Mouse (Mus musculus): ENCODE results near the gene Nampt. TPM values are rescaled to one million over a fixed set of nuclear protein-coding genes. Genes with fewer than 3 reads are reported as not detected.

The Nampt gene
- polyA plus RNA-seq, 1 experiment from 2014 or later, result 28.1 TPM

DNA sequence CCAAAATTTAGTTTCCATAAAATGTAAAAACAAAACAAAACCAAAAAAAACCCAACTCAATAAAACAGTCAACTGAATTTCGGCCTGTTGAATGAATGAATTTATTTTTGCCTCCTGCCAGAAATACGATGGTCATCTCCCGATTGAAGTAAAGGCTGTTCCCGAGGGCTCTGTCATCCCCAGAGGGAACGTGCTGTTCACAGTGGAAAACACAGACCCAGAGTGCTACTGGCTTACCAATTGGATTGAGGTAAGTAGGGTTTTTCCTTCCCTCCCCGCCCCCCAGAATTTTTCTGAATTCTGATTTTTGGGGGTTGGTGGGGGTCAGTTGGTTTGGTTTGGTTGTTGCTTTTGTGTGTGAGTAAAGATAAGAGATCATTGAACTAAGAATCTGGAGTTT, 15.4 kb downstream of the Nampt start:
- Histone ChIP-seq H3K27me3 (ENCODE audit: control insufficient read depth, insufficient read depth, low read depth, low read length) (no peaks in the 10 kb centered on the region), H3K9me3 (ENCODE audit: control insufficient read depth, low read length) (no peaks in the 10 kb centered on the region), H3K27ac (ENCODE audit: low read length) (peak overlapping the region; percentile 49; the same call in 1 of the 2 replicates), H3K4me3 (ENCODE audit: low read length) (no peak overlapping the region), H3K9ac (ENCODE audit: low read length) (no peak overlapping the region), H3K4me2 (ENCODE audit: low read depth, low read length) (no peak overlapping the region), H3K36me3 (ENCODE audit: control insufficient read depth, insufficient read depth, low read length) (peaks cover 12% of the 10 kb centered on the region), H3K4me1 (replicated peaks; ENCODE audit: control insufficient read depth, insufficient read depth, low read length) (0 out of 2 replicates have a peak, but pooled peaks cover 5% of the 10 kb centered on the region)
- no peak for ATAC-seq (ENCODE audit: low read depth)
- 78% methylated on average over 6 of the region's 6 CpGs for WGBS

DNA sequence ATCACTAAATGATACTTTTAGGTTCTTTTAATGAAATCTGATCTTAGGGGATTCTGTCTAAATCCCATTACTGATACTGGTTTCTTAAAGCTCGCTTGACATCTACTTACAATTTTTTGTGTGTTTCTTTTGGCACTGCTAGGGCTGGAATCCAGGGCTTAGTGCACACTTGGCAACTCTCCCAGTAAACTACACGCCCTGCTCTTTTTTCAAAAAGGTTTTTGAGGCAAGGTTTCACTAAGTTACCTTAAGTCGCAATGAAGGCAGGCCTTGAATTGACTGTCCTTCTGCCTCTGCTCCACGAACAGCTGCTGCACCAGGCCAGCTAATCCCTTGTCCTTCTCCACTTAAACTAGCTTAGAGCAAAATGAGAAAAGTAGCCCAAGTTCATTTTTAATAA, 15.9 kb downstream of the Nampt start:
- peaks cover 12% of the 10 kb centered on the region for H3K36me3 ChIP-seq (ENCODE audit: control insufficient read depth, insufficient read depth, low read length)
- WGBS, result 31% methylated on average over 4 of the region's 4 CpGs
- H3K4me3 ChIP-seq (ENCODE audit: low read length), result no peak overlapping the region
- H3K27ac ChIP-seq (ENCODE audit: low read length), result peak overlapping the region; percentile 31; the same call in 1 of the 2 replicates
- H3K4me2 ChIP-seq (ENCODE audit: low read depth, low read length), result no peak overlapping the region
- peak; percentile 28; the same call in 1 of the 2 replicates for ATAC-seq (ENCODE audit: low read depth)
- no peaks in the 10 kb centered on the region for H3K9me3 ChIP-seq (ENCODE audit: control insufficient read depth, low read length)
- 0 out of 2 replicates have a peak, but pooled peaks cover 5% of the 10 kb centered on the region for H3K4me1 ChIP-seq (replicated peaks; ENCODE audit: control insufficient read depth, insufficient read depth, low read length)
- no peak overlapping the region for H3K9ac ChIP-seq (ENCODE audit: low read length)
- no peaks in the 10 kb centered on the region for H3K27me3 ChIP-seq (ENCODE audit: control insufficient read depth, insufficient read depth, low read depth, low read length)

DNA sequence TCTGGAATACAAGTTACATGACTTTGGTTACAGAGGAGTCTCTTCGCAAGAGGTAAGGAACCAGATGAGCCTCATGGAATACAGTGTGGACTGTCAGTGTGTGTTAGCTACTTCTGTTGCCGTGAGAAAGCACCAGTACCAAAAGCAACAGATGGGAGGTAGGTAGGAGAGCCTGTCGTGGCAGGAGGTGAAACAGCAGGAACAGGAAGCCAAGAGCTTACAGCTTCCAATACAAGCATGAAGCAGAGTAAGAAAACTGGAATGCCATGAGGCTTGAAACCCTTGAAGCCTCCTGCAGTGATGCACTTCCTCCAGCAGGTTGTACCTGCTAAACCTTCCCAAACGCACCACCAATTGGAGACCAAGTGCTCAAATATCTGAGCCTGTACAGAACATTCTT, 19.1 kb downstream of the Nampt start:
- Histone ChIP-seq H3K9ac (ENCODE audit: low read length) (no peak overlapping the region), H3K27me3 (ENCODE audit: control insufficient read depth, insufficient read depth, low read depth, low read length) (no peaks in the 10 kb centered on the region), H3K4me1 (replicated peaks; ENCODE audit: control insufficient read depth, insufficient read depth, low read length) (0 out of 2 replicates have a peak, but pooled peaks cover 5% of the 10 kb centered on the region), H3K9me3 (ENCODE audit: control insufficient read depth, low read length) (no peaks in the 10 kb centered on the region), H3K27ac (ENCODE audit: low read length) (no peak overlapping the region), H3K4me3 (ENCODE audit: low read length) (no peak overlapping the region), H3K36me3 (ENCODE audit: control insufficient read depth, insufficient read depth, low read length) (peaks cover 20% of the 10 kb centered on the region), H3K4me2 (ENCODE audit: low read depth, low read length) (no peak overlapping the region)
- 83% methylated on average over 4 of the region's 4 CpGs for WGBS
- no peak for ATAC-seq (ENCODE audit: low read depth)

DNA sequence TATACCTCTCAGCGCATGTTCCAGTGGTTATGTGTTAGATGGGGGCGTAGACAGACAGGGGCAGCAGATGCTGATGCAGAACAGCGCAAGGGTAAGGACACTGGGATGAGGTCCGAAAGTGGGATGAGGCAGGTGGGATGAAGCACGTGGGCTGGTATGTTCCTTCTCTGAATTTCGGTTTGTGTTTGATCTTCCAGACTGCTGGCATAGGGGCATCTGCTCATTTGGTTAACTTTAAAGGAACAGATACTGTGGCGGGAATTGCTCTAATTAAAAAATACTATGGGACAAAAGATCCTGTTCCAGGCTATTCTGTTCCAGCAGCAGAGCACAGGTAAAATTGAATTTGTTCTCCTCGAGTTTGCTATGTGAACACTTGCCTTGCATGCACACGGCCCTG, 19.6 kb downstream of the Nampt start:
- ATAC-seq (ENCODE audit: low read depth), result no peak
- 0 out of 2 replicates have a peak, but pooled peaks cover 5% of the 10 kb centered on the region for H3K4me1 ChIP-seq (replicated peaks; ENCODE audit: control insufficient read depth, insufficient read depth, low read length)
- H3K27ac ChIP-seq (ENCODE audit: low read length), result no peak overlapping the region
- H3K27me3 ChIP-seq (ENCODE audit: control insufficient read depth, insufficient read depth, low read depth, low read length), result no peaks in the 10 kb centered on the region
- H3K4me2 ChIP-seq (ENCODE audit: low read depth, low read length), result no peak overlapping the region
- WGBS, result 89% methylated on average over 9 of the region's 9 CpGs
- H3K9ac ChIP-seq (ENCODE audit: low read length), result no peak overlapping the region
- H3K4me3 ChIP-seq (ENCODE audit: low read length), result no peak overlapping the region
- H3K36me3 ChIP-seq (ENCODE audit: control insufficient read depth, insufficient read depth, low read length), result peaks cover 22% of the 10 kb centered on the region
- H3K9me3 ChIP-seq (ENCODE audit: control insufficient read depth, low read length), result no peaks in the 10 kb centered on the region

DNA sequence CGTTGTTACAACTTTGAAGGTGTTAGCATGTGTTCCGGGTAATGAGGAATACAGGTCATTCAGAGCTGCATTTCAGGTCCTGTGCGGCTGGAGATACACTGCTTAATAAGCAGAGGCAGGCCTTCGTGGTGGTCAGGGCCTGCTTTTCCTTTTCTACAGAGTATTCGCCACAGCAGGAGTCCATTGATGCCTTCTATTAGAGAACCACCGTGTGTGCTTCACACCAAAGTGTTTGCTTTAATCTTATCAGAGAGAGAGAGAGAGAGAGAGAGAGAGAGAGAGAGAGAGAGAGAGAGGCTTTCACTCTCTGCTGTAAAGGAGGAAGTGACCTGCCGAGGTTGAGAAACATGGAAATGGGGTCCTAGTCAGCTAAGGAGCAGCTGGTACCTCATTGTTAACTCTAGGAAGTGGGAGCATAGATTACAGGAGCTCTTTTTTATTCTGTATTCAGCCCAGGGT, 22.1 kb downstream of the Nampt start:
- H3K27ac ChIP-seq (ENCODE audit: low read length), result no peak overlapping the region
- H3K36me3 ChIP-seq (ENCODE audit: control insufficient read depth, insufficient read depth, low read length), result peaks cover 22% of the 10 kb centered on the region
- H3K4me1 ChIP-seq (replicated peaks; ENCODE audit: control insufficient read depth, insufficient read depth, low read length), result no peaks in the 10 kb centered on the region
- no peaks in the 10 kb centered on the region for H3K27me3 ChIP-seq (ENCODE audit: control insufficient read depth, insufficient read depth, low read depth, low read length)
- H3K4me2 ChIP-seq (ENCODE audit: low read depth, low read length), result no peak overlapping the region
- H3K9me3 ChIP-seq (ENCODE audit: control insufficient read depth, low read length), result no peaks in the 10 kb centered on the region
- ATAC-seq (ENCODE audit: low read depth), result peak; percentile 23; the same call in 1 of the 2 replicates
- WGBS, result 45% methylated on average over 7 of the region's 7 CpGs
- H3K9ac ChIP-seq (ENCODE audit: low read length), result no peak overlapping the region
- no peak overlapping the region for H3K4me3 ChIP-seq (ENCODE audit: low read length)

DNA sequence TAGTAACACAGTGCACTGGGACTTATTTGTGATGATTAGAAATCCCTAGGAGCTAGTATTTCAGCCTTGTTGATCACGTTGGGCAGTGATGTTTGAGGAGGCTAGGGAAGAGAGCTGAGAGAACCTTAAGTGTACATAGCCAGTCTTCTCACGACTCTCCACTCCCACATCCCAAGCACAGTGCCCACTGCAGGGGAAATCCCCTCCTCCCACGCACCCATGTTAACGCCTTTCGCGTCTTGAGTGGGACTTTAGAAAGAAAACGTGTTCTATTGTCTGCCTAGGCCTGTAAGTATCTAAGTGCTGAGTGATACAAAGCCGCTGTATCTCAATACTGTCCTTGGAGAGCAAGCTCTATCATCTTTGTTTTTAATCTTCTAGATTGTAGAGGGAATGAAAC, 27.0 kb downstream of the Nampt start:
- no peaks in the 10 kb centered on the region for H3K9me3 ChIP-seq (ENCODE audit: control insufficient read depth, low read length)
- no peaks in the 10 kb centered on the region for H3K27me3 ChIP-seq (ENCODE audit: control insufficient read depth, insufficient read depth, low read depth, low read length)
- H3K9ac ChIP-seq (ENCODE audit: low read length), result no peak overlapping the region
- no peak overlapping the region for H3K4me3 ChIP-seq (ENCODE audit: low read length)
- 78% methylated on average over 8 of the region's 8 CpGs for WGBS
- no peak overlapping the region for H3K4me2 ChIP-seq (ENCODE audit: low read depth, low read length)
- no peaks in the 10 kb centered on the region for H3K4me1 ChIP-seq (replicated peaks; ENCODE audit: control insufficient read depth, insufficient read depth, low read length)
- peaks cover 22% of the 10 kb centered on the region for H3K36me3 ChIP-seq (ENCODE audit: control insufficient read depth, insufficient read depth, low read length)
- no peak for ATAC-seq (ENCODE audit: low read depth)
- no peak overlapping the region for H3K27ac ChIP-seq (ENCODE audit: low read length)

GRCm38 (mm10) chr12:32853757-32854156, 34.4 kb downstream of the Nampt start:
- H3K9ac ChIP-seq (ENCODE audit: low read length), result no peak overlapping the region
- H3K36me3 ChIP-seq (ENCODE audit: control insufficient read depth, insufficient read depth, low read length), result peaks cover 12% of the 10 kb centered on the region; the same call in 1 of the 2 replicates
- 92% methylated on average over 5 of the region's 5 CpGs for WGBS
- no peak overlapping the region for H3K4me2 ChIP-seq (ENCODE audit: low read depth, low read length)
- H3K27me3 ChIP-seq (ENCODE audit: control insufficient read depth, insufficient read depth, low read depth, low read length), result no peaks in the 10 kb centered on the region
- no peak overlapping the region for H3K27ac ChIP-seq (ENCODE audit: low read length)
- H3K4me3 ChIP-seq (ENCODE audit: low read length), result no peak overlapping the region
- no peaks in the 10 kb centered on the region for H3K9me3 ChIP-seq (ENCODE audit: control insufficient read depth, low read length)
- H3K4me1 ChIP-seq (replicated peaks; ENCODE audit: control insufficient read depth, insufficient read depth, low read length), result no peaks in the 10 kb centered on the region
- ATAC-seq (ENCODE audit: low read depth), result no peak

GRCm38 (mm10) chr12:32854866-32855265, 35.5 kb downstream of the Nampt start:
- WGBS, result 74% methylated on average over 6 of the region's 6 CpGs
- Histone ChIP-seq H3K27me3 (ENCODE audit: control insufficient read depth, insufficient read depth, low read depth, low read length) (no peaks in the 10 kb centered on the region), H3K9ac (ENCODE audit: low read length) (no peak overlapping the region), H3K4me2 (ENCODE audit: low read depth, low read length) (no peak overlapping the region), H3K4me1 (replicated peaks; ENCODE audit: control insufficient read depth, insufficient read depth, low read length) (no peaks in the 10 kb centered on the region), H3K9me3 (ENCODE audit: control insufficient read depth, low read length) (no peaks in the 10 kb centered on the region), H3K4me3 (ENCODE audit: low read length) (no peak overlapping the region), H3K27ac (ENCODE audit: low read length) (no peak overlapping the region), H3K36me3 (ENCODE audit: control insufficient read depth, insufficient read depth, low read length) (peaks cover 11% of the 10 kb centered on the region; the same call in 1 of the 2 replicates)
- ATAC-seq (ENCODE audit: low read depth), result no peak

DNA sequence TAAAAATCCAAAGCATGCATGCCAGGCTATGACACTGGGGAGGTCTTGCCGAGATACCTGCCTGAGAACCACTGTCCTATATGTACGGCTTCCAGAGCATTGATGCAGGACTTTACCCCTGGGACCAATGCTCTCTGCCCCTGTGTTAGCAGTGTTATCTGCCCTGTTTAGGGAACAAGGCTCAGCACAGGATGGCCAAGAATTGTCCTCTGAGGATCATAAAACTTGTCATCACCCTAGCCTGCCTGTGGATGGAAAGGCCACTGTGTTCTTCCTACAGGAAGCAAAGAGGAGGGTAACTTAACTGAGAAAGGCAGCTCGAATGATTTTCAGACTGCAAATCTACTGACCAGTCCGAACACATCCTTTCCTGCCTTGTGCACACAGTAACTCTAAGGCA, 36.1 kb downstream of the Nampt start:
- Histone ChIP-seq H3K36me3 (ENCODE audit: control insufficient read depth, insufficient read depth, low read length) (peaks cover 8% of the 10 kb centered on the region; the same call in 1 of the 2 replicates), H3K9me3 (ENCODE audit: control insufficient read depth, low read length) (no peaks in the 10 kb centered on the region), H3K4me3 (ENCODE audit: low read length) (no peak overlapping the region), H3K27ac (ENCODE audit: low read length) (no peak overlapping the region), H3K9ac (ENCODE audit: low read length) (no peak overlapping the region), H3K4me1 (replicated peaks; ENCODE audit: control insufficient read depth, insufficient read depth, low read length) (no peaks in the 10 kb centered on the region), H3K4me2 (ENCODE audit: low read depth, low read length) (no peak overlapping the region), H3K27me3 (ENCODE audit: control insufficient read depth, insufficient read depth, low read depth, low read length) (no peaks in the 10 kb centered on the region)
- no peak for ATAC-seq (ENCODE audit: low read depth)
- WGBS, result 84% methylated on average over 4 of the region's 4 CpGs
